Mouse (Mus musculus) heart, adult 11 months (tissue): ENCODE results near the gene Smarca5.

Experiments
- DNase-seq: peaks from one replicate; pipeline ENCODE4 v3.0.0; 2022

Smarca5 gene

GRCm38 (mm10) chr8:80661055-80661454 is 78.2 kb downstream of the Smarca5 start:
- no peak for DNase-seq

- DNase-seq, result no peak
Measured at GRCm38 (mm10) chr8:80657639-80658038, 81.7 kb downstream of the Smarca5 start.
